Mouse (Mus musculus) ES-Bruce4 (cell line): Measurements from ENCODE around the gene Zfp280c.

Experiments used
- CTCF ChIP-seq: IDR thresholded peaks from one replicate; pipeline ENCODE4 v1.8.1; 2011; ENCODE audit warnings: low read depth, low read length
- EP300 ChIP-seq: IDR thresholded peaks from 2 replicates; pipeline ENCODE4 v1.6.1; 2011; ENCODE audit warnings: low read depth, low read length; ENCODE audit not compliant: insufficient read depth
- POLR2A ChIP-seq: IDR thresholded peaks from one replicate; pipeline ENCODE4 v1.8.1; 2011; ENCODE audit warnings: low read length; ENCODE audit not compliant: insufficient read depth

- TF ChIP-seq EP300 (no peak), CTCF (no peak), POLR2A (no peak)
Measured at GRCm38 (mm10) chrX:48604872-48605271, 10.6 kb upstream of the Zfp280c start.
